Mouse (Mus musculus) midbrain, embryonic 10.5 days (tissue): ENCODE results near the gene Nubp2. TPM values are rescaled to one million over a fixed set of nuclear protein-coding genes. Genes with fewer than 3 reads are reported as not detected.

ENCODE experiments used
- DNase-seq: peaks from one replicate; pipeline ENCODE4 v3.0.0-alpha.2; 2017; ENCODE audit warnings: low spot score
- H3K27ac ChIP-seq: fragments of 300-500 bp; sonication (generic); replicated peaks from 2 replicates; pipeline ENCODE4 v1.5.1; 2016; ENCODE audit warnings: mild to moderate bottlenecking
- H3K27me3 ChIP-seq: fragments of 300-500 bp; sonication (generic); 2 replicates; pipeline ENCODE4 v1.6.1; 2016; ENCODE audit warnings: low read depth, mild to moderate bottlenecking; ENCODE audit not compliant: poor library complexity, severe bottlenecking
- H3K36me3 ChIP-seq: fragments of 300-500 bp; sonication (generic); 2 replicates; pipeline ENCODE4 v1.6.1; 2016; ENCODE audit warnings: mild to moderate bottlenecking, moderate library complexity
- H3K4me1 ChIP-seq: fragments of 300-500 bp; sonication (generic); 2 replicates; pipeline ENCODE4 v1.6.1; 2016
- H3K4me3 ChIP-seq: fragments of 300-500 bp; sonication (generic); 2 replicates; pipeline ENCODE4 v1.5.1; 2016; ENCODE audit warnings: mild to moderate bottlenecking, moderate library complexity
- H3K9me3 ChIP-seq: fragments of 300-500 bp; sonication (generic); replicated peaks from 2 replicates; pipeline ENCODE4 v1.6.1; 2016; ENCODE audit warnings: mild to moderate bottlenecking
- WGBS: fragments of 180-500 bp; shearing (Covaris S2); methylation state at CpG from one replicate; pipeline ENCODE4 v1.1.7; 2016; 5-methylcytosine and 5-hydroxymethylcytosine counted together
- polyA plus RNA-seq: library from polyadenylated mRNA; unstranded; fragments of >200 nt; fragmentation: Nextera tagmentation; extraction: Ambion mirVana; gene quantifications from 2 replicates; pipeline ENCODE4 v1.2.1, GENCODE M21; 2016

The Nubp2 gene
- polyA plus RNA-seq, 1 experiment from 2014 or later = 85.5 TPM

DNA sequence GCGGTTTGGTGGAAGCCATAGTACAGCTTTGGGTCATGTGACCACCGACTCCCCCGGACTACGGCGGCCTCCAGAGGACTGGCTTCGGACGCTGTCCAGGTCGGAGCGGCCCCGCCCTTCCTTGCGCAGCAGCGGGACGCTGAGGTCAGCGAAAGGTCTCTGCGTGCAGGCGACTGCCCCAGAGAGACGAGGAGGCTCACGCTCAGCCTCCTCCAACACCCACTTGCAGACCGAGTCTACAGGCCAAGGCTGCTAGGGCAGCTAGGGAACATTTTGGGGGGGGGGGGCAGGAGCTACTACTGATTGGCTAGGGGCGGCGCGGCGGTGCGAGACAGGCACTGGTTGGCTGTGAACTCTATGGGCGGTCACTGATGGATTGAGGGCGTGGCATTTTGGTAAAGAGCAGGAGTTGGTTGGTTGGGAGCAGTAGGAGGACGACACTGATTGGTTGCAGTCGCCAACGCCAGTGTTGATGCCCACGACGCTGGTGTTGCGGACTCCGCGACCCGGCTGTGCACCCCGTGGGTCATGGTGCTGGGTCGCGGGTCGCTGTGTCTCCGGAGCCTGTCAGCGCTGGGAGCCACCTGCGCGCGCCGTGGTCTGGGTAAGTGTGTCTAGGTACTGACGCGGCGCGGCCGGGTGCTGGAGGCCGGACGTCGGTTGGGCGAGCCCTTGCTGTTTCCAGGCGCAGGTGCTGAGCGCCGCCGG lies 35.9 kb downstream of the Nubp2 start, which contains the start of gene Fahd1:
Gene Fahd1 (minus strand): TSS at position 300 of the 708 bp plus-strand sequence.
- peak within 1 kb of the TSS; percentile 77 for H3K4me3 ChIP-seq
- peak; percentile 97 for DNase-seq
- under 1% methylated on average over 58 of the region's 58 CpGs for WGBS
- H3K27me3 ChIP-seq = peaks cover 10% of the 10 kb centered on the region
- peaks cover 14% of the 10 kb centered on the region for H3K36me3 ChIP-seq
- H3K9me3 ChIP-seq = no peaks in the 10 kb centered on the region
- peaks cover 30% of the 10 kb centered on the region for H3K4me1 ChIP-seq
- peak within 1 kb of the TSS; percentile 92 for H3K27ac ChIP-seq

DNA sequence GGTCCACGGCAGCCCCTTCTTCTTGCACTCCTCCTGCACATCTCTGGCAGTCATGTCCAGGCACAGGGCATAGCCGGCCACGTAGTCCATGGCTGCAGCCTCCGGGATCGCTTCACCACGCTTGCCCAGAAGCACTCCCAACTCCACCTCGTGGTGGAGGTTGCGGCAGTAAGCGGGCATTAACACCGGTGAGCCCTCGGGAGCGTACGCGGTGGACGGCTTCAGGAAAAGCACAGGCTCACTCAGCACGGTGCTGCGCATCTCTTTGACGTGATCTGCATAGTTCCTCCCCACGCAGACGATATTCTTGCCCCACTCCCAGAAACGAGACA lies 36.5 kb downstream of the Nubp2 start:
- Histone ChIP-seq H3K4me1 (peaks cover 30% of the 10 kb centered on the region), H3K36me3 (peaks cover 14% of the 10 kb centered on the region), H3K27me3 (peaks cover 10% of the 10 kb centered on the region), H3K27ac (peak overlapping the region; percentile 92), H3K4me3 (peak overlapping the region; percentile 77), H3K9me3 (no peaks in the 10 kb centered on the region)
- under 1% methylated on average over 21 of the region's 21 CpGs for WGBS
- DNase-seq = no peak

DNA sequence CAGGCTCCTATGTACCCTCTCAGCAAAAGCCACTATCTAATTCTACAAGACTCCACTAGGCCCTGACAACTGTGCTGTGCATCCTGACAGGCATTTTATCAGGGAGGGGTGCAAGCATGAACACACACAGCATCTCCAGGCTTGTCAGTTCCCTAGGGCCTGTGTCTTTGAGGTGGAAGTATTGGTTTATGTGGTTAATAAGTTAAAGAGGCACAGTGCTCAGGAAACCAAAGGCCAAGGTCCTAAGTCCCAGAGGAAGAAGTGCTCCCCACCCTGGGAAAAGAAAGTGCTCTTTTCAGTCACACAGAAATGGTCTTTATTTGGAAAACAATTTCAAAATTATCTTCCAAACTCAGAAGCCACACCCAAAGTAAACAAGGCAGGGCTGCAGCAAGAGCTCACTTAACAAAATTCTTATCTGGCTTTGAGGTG lies 37.5 kb downstream of the Nubp2 start:
- H3K27me3 ChIP-seq = peaks cover 10% of the 10 kb centered on the region
- peaks cover 30% of the 10 kb centered on the region for H3K4me1 ChIP-seq
- no peak overlapping the region for H3K27ac ChIP-seq
- no peaks in the 10 kb centered on the region for H3K9me3 ChIP-seq
- H3K36me3 ChIP-seq = peaks cover 4% of the 10 kb centered on the region
- H3K4me3 ChIP-seq = peak overlapping the region; percentile 77
- no peak for DNase-seq

DNA sequence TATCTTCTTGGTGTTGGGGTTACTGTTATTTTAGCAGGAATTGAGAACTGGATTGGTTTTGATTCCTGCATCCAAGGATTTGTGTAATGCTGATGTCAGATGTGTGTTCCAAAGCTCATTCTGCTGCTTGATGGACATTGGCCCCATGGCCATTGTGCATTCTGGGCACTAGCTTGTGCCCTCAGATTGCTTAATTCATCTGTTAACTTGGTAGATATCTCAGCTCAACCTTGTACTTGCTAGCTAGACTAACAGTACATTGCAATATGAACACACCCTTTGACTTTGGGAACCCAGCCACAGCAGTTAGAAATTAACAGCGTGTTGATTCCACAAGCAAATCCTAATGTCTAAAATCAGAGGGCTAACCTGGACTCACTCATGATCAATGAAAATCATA lies 38.8 kb downstream of the Nubp2 start:
- no peaks in the 10 kb centered on the region for H3K9me3 ChIP-seq
- H3K27me3 ChIP-seq = peaks cover 10% of the 10 kb centered on the region
- no peak for DNase-seq
- WGBS = 90% methylated on average over 1 of the region's 1 CpGs
- no peak overlapping the region for H3K4me3 ChIP-seq
- no peak overlapping the region for H3K27ac ChIP-seq
- no peaks in the 10 kb centered on the region for H3K36me3 ChIP-seq
- peaks cover 30% of the 10 kb centered on the region for H3K4me1 ChIP-seq

DNA sequence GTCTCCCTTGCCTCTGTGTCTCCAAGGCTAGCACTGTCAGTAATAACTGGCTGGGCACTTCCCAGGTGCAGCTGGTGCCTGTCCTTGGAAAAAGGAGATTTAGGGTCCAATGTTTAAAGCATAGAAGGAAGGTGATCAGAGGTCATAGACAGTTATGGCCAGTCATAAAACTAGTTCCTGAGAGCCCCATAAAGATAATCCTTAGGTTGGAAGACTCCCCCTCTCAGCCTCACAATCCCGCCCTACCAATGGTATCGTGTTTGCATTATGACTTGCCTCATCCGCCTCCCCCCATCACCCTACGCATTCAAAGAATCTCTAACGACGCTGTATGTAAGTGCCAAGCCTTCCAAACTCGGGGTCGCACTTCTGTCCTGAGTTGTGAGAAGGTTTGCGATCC lies 41.6 kb downstream of the Nubp2 start:
- H3K36me3 ChIP-seq = no peaks in the 10 kb centered on the region
- WGBS = 61% methylated on average over 9 of the region's 9 CpGs

DNA sequence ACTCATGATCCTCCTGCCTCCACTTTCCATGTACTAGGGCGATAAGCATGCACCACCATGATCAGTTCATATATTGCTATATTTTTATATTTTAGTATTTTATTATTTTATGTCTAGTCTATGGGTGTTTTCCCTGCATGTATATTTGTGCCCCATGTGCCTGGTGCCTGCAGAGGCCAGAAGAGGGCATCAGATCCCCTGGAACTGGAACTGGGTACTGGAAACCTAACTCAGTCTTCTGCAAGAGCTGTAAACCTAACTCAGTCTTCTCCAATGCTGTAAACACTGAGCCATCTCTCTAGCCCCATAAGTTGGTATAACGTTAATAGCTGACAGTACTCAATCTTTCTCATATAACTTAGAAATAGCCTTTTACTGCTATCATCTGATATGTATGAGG lies 43.5 kb downstream of the Nubp2 start:
- Histone ChIP-seq H3K4me1 (no peaks in the 10 kb centered on the region), H3K9me3 (no peaks in the 10 kb centered on the region), H3K4me3 (no peak overlapping the region), H3K36me3 (no peaks in the 10 kb centered on the region), H3K27me3 (peaks cover 6% of the 10 kb centered on the region), H3K27ac (no peak overlapping the region)
- WGBS = 58% methylated on average over 2 of the region's 2 CpGs
- DNase-seq = no peak

More for the DNA sequence above, 41.6 kb downstream of the Nubp2 start:
- DNase-seq = no peak
- Histone ChIP-seq H3K4me1 (peaks cover 15% of the 10 kb centered on the region), H3K4me3 (no peak overlapping the region), H3K9me3 (no peaks in the 10 kb centered on the region), H3K27me3 (peaks cover 6% of the 10 kb centered on the region), H3K27ac (no peak overlapping the region)

DNA sequence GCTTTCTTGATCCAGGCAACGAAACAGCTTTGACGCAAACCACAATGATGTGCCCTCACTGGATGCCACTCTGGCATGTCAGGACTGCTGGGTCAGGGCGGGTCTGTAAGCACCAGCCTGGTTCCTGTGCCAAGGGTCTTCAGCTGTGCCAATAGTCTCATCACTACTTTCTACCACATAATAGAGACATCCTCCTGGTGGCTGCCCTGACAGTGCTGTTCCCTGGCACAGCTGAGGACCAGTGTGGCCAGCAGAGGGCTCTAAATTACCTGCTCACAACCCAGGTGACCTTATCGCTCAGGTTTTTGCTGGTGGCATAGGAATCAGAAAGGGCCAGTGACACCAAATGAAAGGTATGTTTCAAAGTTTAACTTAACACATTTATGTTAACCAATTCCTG lies 45.0 kb downstream of the Nubp2 start:
- no peaks in the 10 kb centered on the region for H3K36me3 ChIP-seq
- no peak for DNase-seq
- 45% methylated on average over 4 of the region's 4 CpGs for WGBS
- H3K4me1 ChIP-seq = no peaks in the 10 kb centered on the region
- H3K4me3 ChIP-seq = no peak overlapping the region
- H3K27me3 ChIP-seq = peaks cover 6% of the 10 kb centered on the region
- no peaks in the 10 kb centered on the region for H3K9me3 ChIP-seq
- H3K27ac ChIP-seq = no peak overlapping the region

DNA sequence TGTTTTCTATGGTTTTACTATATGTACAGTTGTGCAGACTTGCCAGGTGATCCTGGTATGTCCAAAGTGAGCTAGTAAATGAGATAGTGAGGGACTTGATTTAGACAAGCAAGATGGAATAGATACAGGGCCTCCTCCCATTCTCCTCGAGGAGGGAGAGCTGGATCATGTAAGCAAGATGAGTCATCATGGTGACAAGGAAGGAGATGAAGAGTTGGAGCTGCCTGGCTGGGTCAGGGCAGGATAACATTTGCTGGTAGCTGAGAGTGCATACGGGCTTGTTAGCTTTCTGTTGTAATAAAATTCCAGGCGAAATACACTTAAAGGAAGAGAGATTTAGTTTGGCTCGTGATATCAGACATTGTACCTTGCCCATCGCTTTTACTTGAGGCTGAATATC lies 45.8 kb downstream of the Nubp2 start:
- no peaks in the 10 kb centered on the region for H3K9me3 ChIP-seq
- H3K27ac ChIP-seq = no peak overlapping the region
- DNase-seq = no peak
- no peak overlapping the region for H3K4me3 ChIP-seq
- H3K36me3 ChIP-seq = no peaks in the 10 kb centered on the region
- H3K27me3 ChIP-seq = peaks cover 6% of the 10 kb centered on the region
- no peaks in the 10 kb centered on the region for H3K4me1 ChIP-seq
- WGBS = 69% methylated on average over 5 of the region's 5 CpGs

DNA sequence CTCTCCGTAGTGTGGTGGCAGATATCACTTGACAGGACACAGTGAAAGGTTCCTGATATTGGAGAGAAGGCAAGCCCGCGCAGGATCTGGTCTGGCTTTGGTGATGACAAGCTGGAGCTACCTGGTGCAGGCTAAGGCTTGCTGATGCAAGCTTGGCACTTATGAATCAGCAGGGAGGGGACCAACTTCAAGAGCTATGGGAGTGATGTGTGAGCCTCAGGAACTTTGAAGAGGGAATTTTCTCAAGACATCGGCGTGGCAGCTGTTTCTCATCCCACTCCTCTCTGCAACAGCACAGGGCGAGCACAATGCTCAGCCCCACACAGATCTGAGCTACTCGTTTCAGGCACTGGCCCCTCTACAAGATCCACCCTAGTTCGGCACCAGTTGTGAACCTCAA lies 46.3 kb downstream of the Nubp2 start, which contains the start of gene Hagh:
Gene Hagh (plus strand): TSS at position 302 of the 400 bp plus-strand sequence.
- no peak within 1 kb of the TSS for H3K27ac ChIP-seq
- no peak within 1 kb of the TSS for H3K4me3 ChIP-seq
- H3K27me3 ChIP-seq = peaks cover 6% of the 10 kb centered on the region
- H3K9me3 ChIP-seq = no peaks in the 10 kb centered on the region
- DNase-seq = no peak
- H3K36me3 ChIP-seq = no peaks in the 10 kb centered on the region
- no peaks in the 10 kb centered on the region for H3K4me1 ChIP-seq
- 78% methylated on average over 8 of the region's 8 CpGs for WGBS

Other genes with a start within 250 kb of the Nubp2 start
- gene Slc9a3r2, start 236.0 kb downstream of the Nubp2 start, polyA plus RNA-seq = 30.2 and 33.2 TPM in 2 replicates
- not detected in 2 replicates for gene Npw, start 227.9 kb downstream of the Nubp2 start, polyA plus RNA-seq
- gene Zfp598, start 216.7 kb downstream of the Nubp2 start, polyA plus RNA-seq = 21.7 and 24.3 TPM in 2 replicates
- 10.3 and 16.1 TPM in 2 replicates for gene Syngr3, start 196.4 kb downstream of the Nubp2 start, polyA plus RNA-seq
- 52.3 and 58.5 TPM in 2 replicates for gene Gfer, start 190.2 kb downstream of the Nubp2 start, polyA plus RNA-seq
- gene Noxo1, start 190.1 kb downstream of the Nubp2 start, polyA plus RNA-seq = 1.0 and 1.5 TPM in 2 replicates
- 141 and 144 TPM in 2 replicates for gene Tbl3, start 178.7 kb downstream of the Nubp2 start, polyA plus RNA-seq
- gene Rnf151, start 168.3 kb downstream of the Nubp2 start, polyA plus RNA-seq = 0.26 and 0.51 TPM in 2 replicates
- gene Rps2, start 168.2 kb downstream of the Nubp2 start, polyA plus RNA-seq = 1,457 and 1,841 TPM in 2 replicates
- 206 and 214 TPM in 2 replicates for gene Ndufb10, start 161.9 kb downstream of the Nubp2 start, polyA plus RNA-seq
- not detected in 2 replicates for gene Rpl3l, start 158.5 kb downstream of the Nubp2 start, polyA plus RNA-seq
- gene Msrb1, start 149.7 kb downstream of the Nubp2 start, polyA plus RNA-seq = 19.2 and 20.5 TPM in 2 replicates
- gene Hs3st6, start 133.4 kb downstream of the Nubp2 start, polyA plus RNA-seq = 0.43 and 0.51 TPM in 2 replicates
- 0.06 TPM in 1 of 2 replicates, not detected in the other for gene Meiob, start 82.1 kb downstream of the Nubp2 start, polyA plus RNA-seq
- gene Hagh, start 46.2 kb downstream of the Nubp2 start, polyA plus RNA-seq = 28.5 and 29.3 TPM in 2 replicates
- gene Fahd1, start 36.0 kb downstream of the Nubp2 start, polyA plus RNA-seq = 18.4 and 19.6 TPM in 2 replicates
- gene Igfals, start 20.4 kb downstream of the Nubp2 start, polyA plus RNA-seq = 0.31 TPM in 1 of 2 replicates, not detected in the other
- gene Spsb3, start 294 bp upstream of the Nubp2 start, polyA plus RNA-seq = 46.6 and 50.4 TPM in 2 replicates
- 28.9 and 33.9 TPM in 2 replicates for gene Eme2, start 8.7 kb upstream of the Nubp2 start, polyA plus RNA-seq
- gene Mrps34, start 8.8 kb upstream of the Nubp2 start, polyA plus RNA-seq = 94.7 and 98.1 TPM in 2 replicates
- 46.2 and 47.0 TPM in 2 replicates for gene Nme3, start 10.2 kb upstream of the Nubp2 start, polyA plus RNA-seq
- gene Mapk8ip3, start 50.6 kb upstream of the Nubp2 start, polyA plus RNA-seq = 40.1 and 53.9 TPM in 2 replicates
- gene Jpt2, start 74.3 kb upstream of the Nubp2 start, polyA plus RNA-seq = 442 and 466 TPM in 2 replicates
- 6.8 and 8.5 TPM in 2 replicates for gene Cramp1l, start 129.4 kb upstream of the Nubp2 start, polyA plus RNA-seq
- gene Ift140, start 129.7 kb upstream of the Nubp2 start, polyA plus RNA-seq = 27.0 and 34.9 TPM in 2 replicates
- 10.7 and 12.7 TPM in 2 replicates for gene Tmem204, start 197.2 kb upstream of the Nubp2 start, polyA plus RNA-seq
- 51.2 and 51.5 TPM in 2 replicates for gene Telo2, start 229.6 kb upstream of the Nubp2 start, polyA plus RNA-seq
- not detected in 2 replicates for gene Ptx4, start 234.4 kb upstream of the Nubp2 start, polyA plus RNA-seq
- 23.1 and 26.4 TPM in 2 replicates for gene Clcn7, start 247.0 kb upstream of the Nubp2 start, polyA plus RNA-seq